Mouse (Mus musculus): ENCODE measurements at regions not wholly inside any gene's neighbourhood (a gene's known extent, or its start where the extent isn't known, plus 50 kb on each side); places are given as distances from the start of the nearest gene placed in this dataset.
A peak's percentile ranks its signal among the peaks of the same experiment; 100 is the strongest.

DNA sequence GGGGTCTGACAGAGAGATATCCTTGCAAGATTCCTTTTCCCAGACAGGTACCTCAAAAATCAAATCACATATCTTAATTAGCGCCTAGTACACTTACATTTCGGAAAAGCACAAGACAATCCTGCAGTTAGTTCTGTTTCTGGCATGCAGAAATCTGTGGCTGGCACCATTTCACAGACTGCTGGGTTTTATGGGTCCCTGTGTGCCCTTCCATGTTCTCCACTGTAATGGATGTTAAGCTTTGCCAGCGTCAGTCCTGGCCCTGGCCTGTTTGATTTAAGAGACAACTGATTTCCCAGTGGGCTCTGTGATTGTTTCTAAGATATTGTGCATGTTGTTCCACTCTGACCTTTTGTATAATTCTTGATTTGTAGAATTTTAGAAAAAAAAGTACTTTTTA is 93.3 kb upstream of the Gm9972 start:
- no peak for ATAC-seq (ENCODE audit: insufficient number of reproducible peaks, low FRiP score, low TSS enrichment)

GRCm38 (mm10) chr11:42944573-42944972 is 91.0 kb upstream of the Gm9972 start:
- ATAC-seq (ENCODE audit: insufficient number of reproducible peaks, low FRiP score, low TSS enrichment) = no peak

DNA sequence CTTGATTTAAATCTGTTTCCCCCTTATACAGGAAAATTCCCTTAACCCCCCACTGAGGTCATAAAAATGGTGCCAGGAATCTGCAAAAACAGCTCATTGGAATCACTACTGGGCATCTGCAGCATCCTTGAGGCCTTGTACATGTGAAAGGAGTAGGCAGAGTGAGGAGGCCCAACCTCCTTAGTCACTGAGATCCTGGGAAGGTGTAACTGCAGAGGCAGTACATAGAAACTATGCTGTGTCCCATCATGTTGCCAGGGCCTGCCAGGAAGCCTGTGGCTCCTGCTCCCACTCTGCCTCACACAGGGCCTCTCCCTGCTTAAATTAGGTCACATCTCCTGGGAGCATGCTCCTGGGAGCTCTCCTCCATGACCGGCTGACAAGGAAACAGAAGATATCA is 85.7 kb upstream of the Gm9972 start:
- ATAC-seq (ENCODE audit: insufficient number of reproducible peaks, low FRiP score, low TSS enrichment) = 0 out of 2 replicates have a peak, but pooled peaks have one; percentile 6

DNA sequence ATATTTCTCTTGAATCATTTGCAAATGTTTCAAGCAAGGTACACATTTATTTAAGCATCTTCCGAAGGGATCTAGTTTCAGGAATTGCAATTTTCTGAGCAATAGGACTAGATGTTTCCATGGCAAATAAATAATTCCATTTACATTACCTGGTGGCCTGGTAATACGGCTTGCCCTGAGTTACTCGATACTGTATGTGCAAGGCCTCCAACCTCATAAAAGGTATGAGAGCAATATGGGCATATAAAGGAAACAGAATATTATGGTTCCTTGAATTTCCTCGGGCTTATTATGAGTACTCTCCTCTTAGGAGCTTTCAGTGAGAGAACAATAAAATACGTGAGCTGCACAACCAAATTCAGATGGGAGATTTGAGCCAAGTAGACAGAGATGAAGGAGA is 81.4 kb upstream of the Gm9972 start:
- ATAC-seq (ENCODE audit: insufficient number of reproducible peaks, low FRiP score, low TSS enrichment) = no peak

GRCm38 (mm10) chr11:42965732-42966131 is 69.8 kb upstream of the Gm9972 start:
- ATAC-seq (ENCODE audit: insufficient number of reproducible peaks, low FRiP score, low TSS enrichment) = no peak

GRCm38 (mm10) chr11:42978245-42978644 is 57.3 kb upstream of the Gm9972 start:
- ATAC-seq (ENCODE audit: insufficient number of reproducible peaks, low FRiP score, low TSS enrichment) = no peak

Measured in cerebellum, adult (tissue).